ENCODE assay signal across 16 mouse cellular contexts in the genomic region with DNA sequence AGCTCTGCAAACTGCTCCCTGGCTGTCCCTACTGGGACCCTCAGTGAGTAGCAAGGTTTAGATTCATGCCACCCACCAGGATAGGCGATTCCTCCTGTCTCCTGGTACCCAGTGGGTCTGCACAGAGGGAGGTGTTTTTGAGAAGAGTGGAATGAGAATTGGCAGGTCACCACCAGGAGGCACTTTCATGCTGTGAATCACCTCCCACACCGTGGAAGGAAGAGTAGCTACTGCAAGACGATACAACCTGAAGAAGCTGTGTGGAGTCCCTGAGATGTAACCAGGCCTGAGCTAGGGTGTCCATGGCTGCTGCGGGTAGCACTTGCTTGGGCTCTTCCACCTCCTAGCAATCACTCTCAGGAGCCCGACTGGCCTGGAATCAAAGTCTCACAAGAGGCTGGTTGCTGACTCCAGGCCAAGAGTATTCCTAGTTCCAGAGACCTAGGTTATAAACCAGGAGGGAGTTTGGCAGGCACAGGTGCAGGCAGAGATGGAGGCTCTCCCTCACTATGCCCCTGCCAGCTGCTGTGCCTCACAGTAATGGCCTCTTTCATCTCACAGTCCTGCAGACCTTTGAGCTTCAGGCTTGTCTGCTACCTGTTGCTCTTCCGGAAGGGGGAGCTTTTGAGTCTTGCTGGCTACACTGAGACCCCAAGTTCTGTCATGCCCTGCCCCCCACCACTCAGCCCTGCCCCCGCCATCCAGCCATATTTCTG. TPM values are rescaled to one million over a fixed set of nuclear protein-coding genes. Genes with fewer than 3 reads are reported as not detected.
A peak's percentile ranks its signal among the peaks of the same experiment; 100 is the strongest.
DNase-seq lines count a peak whose midpoint lies in the region; ATAC-seq and TF ChIP-seq lines count a peak whose summit lies in the region.
"Had no signal": no experiment of that assay in that cellular context is flagged by ENCODE, and none has a peak within 500 bp of the region (broad histone marks: within the 10 kb centered on the region; RNA-seq: fewer than 3 reads in every experiment).

No protein-coding gene starts in this region.

- H3K27ac ChIP-seq in heart, postnatal 0 days (ENCODE audit: low read depth), result no peak overlapping the region
- no peak overlapping the region for H3K27ac ChIP-seq in embryonic facial prominence, embryonic 15.5 days (replicated peaks)
- H3K27ac ChIP-seq in stomach, embryonic 14.5 days (ENCODE audit: low read length), result peak overlapping the region; percentile 3; the same call in 1 of the 2 replicates
- H3K27ac ChIP-seq: liver, embryonic 13.5 days; midbrain, embryonic 10.5 days; neural tube, embryonic 12.5 days had no signal

- 0 out of 2 replicates have a peak, but pooled peaks have one; percentile 2 for TF ChIP-seq CTCF in heart, postnatal 0 days (IDR thresholded peaks at IDR 0.05; ENCODE audit: low read depth)

- no peak for DNase-seq in heart, postnatal 0 days (ENCODE audit: low spot score)
- no peak for DNase-seq in heart, postnatal 25 days (ENCODE audit: low spot score)
- peak; percentile 10 for DNase-seq in lung, postnatal 10 days
- no peak for DNase-seq in lung, adult 18-20 months
- DNase-seq in layer of hippocampus, postnatal 25 days (ENCODE audit: extremely low spot score in 1 of 2, low spot score in 1 of 2), result no peak
- DNase-seq: cerebellum, adult 9-10 months; heart, postnatal 4 days; kidney, adult 18-20 months; liver, embryonic 13.5 days; thymus, postnatal 36 days had no signal

- no peaks in the 10 kb centered on the region for H3K27me3 ChIP-seq in heart, postnatal 0 days (ENCODE audit: control insufficient read depth, insufficient read depth, low read length)
- no peaks in the 10 kb centered on the region for H3K27me3 ChIP-seq in embryonic facial prominence, embryonic 15.5 days
- H3K27me3 ChIP-seq in stomach, embryonic 14.5 days (ENCODE audit: control insufficient read depth, insufficient read depth, low read length), result no peaks in the 10 kb centered on the region
- H3K27me3 ChIP-seq: liver, embryonic 13.5 days; neural tube, embryonic 12.5 days had no signal

- WGBS in heart, postnatal 0 days, result 30% methylated on average over 7 of the region's 7 CpGs
- 30% methylated on average over 7 of the region's 7 CpGs for WGBS in embryonic facial prominence, embryonic 15.5 days
- 31% methylated on average over 7 of the region's 7 CpGs for WGBS in stomach, embryonic 14.5 days

- H3K9me3 ChIP-seq in heart, postnatal 0 days (replicated peaks; ENCODE audit: control insufficient read depth, low read length), result no peaks in the 10 kb centered on the region
- no peaks in the 10 kb centered on the region for H3K9me3 ChIP-seq in embryonic facial prominence, embryonic 15.5 days (replicated peaks)
- no peaks in the 10 kb centered on the region for H3K9me3 ChIP-seq in stomach, embryonic 14.5 days (ENCODE audit: control insufficient read depth, low read depth, low read length)
- H3K9me3 ChIP-seq: liver, embryonic 13.5 days; midbrain, embryonic 10.5 days; neural tube, embryonic 12.5 days had no signal

- no peak overlapping the region for H3K4me2 ChIP-seq in heart, postnatal 0 days (ENCODE audit: low read depth, low read length)
- no peak overlapping the region for H3K4me2 ChIP-seq in embryonic facial prominence, embryonic 15.5 days (replicated peaks)
- H3K4me2 ChIP-seq in stomach, embryonic 14.5 days (replicated peaks; ENCODE audit: low read depth, low read length), result no peak overlapping the region
- H3K4me2 ChIP-seq: liver, embryonic 13.5 days; neural tube, embryonic 12.5 days had no signal

- TF ChIP-seq EP300 in heart, postnatal 0 days (IDR thresholded peaks at IDR 0.05; ENCODE audit: low read depth), result no peak

- no peaks in the 10 kb centered on the region for H3K4me1 ChIP-seq in heart, postnatal 0 days (ENCODE audit: control insufficient read depth, insufficient read depth)
- peaks cover 18% of the 10 kb centered on the region for H3K4me1 ChIP-seq in embryonic facial prominence, embryonic 15.5 days
- H3K4me1 ChIP-seq in stomach, embryonic 14.5 days (ENCODE audit: control insufficient read depth, insufficient read depth, low read length), result peaks cover 13% of the 10 kb centered on the region; the same call in 1 of the 2 replicates
- H3K4me1 ChIP-seq: liver, embryonic 13.5 days had no signal

- no peak for ATAC-seq in heart, postnatal 0 days (ENCODE audit: insufficient read depth, low read depth)
- peak; percentile 59; the same call in 1 of the 2 replicates for ATAC-seq in embryonic facial prominence, embryonic 15.5 days (ENCODE audit: insufficient number of reproducible peaks, low FRiP score, low TSS enrichment, low read depth)
- ATAC-seq in stomach, embryonic 14.5 days (ENCODE audit: insufficient number of reproducible peaks, insufficient read depth, low FRiP score, low read depth), result no peak; the same call in none of the 2 replicates

- H3K36me3 ChIP-seq in heart, postnatal 0 days (replicated peaks; ENCODE audit: control insufficient read depth, insufficient read depth, low read length), result no peaks in the 10 kb centered on the region
- no peaks in the 10 kb centered on the region for H3K36me3 ChIP-seq in embryonic facial prominence, embryonic 15.5 days
- H3K36me3 ChIP-seq in stomach, embryonic 14.5 days (ENCODE audit: control insufficient read depth, insufficient read depth, low read length), result no peaks in the 10 kb centered on the region
- H3K36me3 ChIP-seq: liver, embryonic 13.5 days; midbrain, embryonic 10.5 days; neural tube, embryonic 12.5 days had no signal

- intact Hi-C loops in heart, postnatal 25 days (cut with DNase I), result no loop called here

- H3K4me3 ChIP-seq in heart, postnatal 0 days (ENCODE audit: low read depth, low read length), result no peak overlapping the region
- H3K4me3 ChIP-seq in embryonic facial prominence, embryonic 15.5 days (replicated peaks), result no peak overlapping the region
- no peak overlapping the region for H3K4me3 ChIP-seq in stomach, embryonic 14.5 days (ENCODE audit: low read depth, low read length)
- H3K4me3 ChIP-seq: liver, embryonic 13.5 days; midbrain, embryonic 10.5 days; neural tube, embryonic 12.5 days had no signal

- H3K9ac ChIP-seq in heart, postnatal 0 days (replicated peaks; ENCODE audit: low read depth, low read length), result no peak overlapping the region
- no peak overlapping the region for H3K9ac ChIP-seq in embryonic facial prominence, embryonic 15.5 days
- no peak overlapping the region for H3K9ac ChIP-seq in stomach, embryonic 14.5 days (replicated peaks; ENCODE audit: low read depth, low read length)
- H3K9ac ChIP-seq: liver, embryonic 13.5 days; neural tube, embryonic 12.5 days had no signal

RNA-seq across cellular contexts. Expression of a gene that starts 5.4 kb away (rescaled TPM):
- total RNA-seq in heart, postnatal 0 days (2014; rRNA removed; ENCODE audit: low replicate concordance), result not detected in 2 replicates
- polyA plus RNA-seq in heart, postnatal 0 days (2015; fragmentation: Nextera tagmentation; extraction: Ambion mirVana), result not detected in 2 replicates
- not detected for total RNA-seq in heart, postnatal 25 days (2021)
- 0.07 and 0.28 TPM in 2 replicates for polyA plus RNA-seq in embryonic facial prominence, embryonic 15.5 days (2015; fragmentation: Nextera tagmentation; extraction: Ambion mirVana)
- polyA plus RNA-seq in stomach, embryonic 14.5 days (2014; fragmentation: Nextera tagmentation; extraction: Ambion mirVana), result not detected in 2 replicates
- not detected for total RNA-seq in layer of hippocampus, postnatal 25 days (2021)
- total RNA-seq: granulocyte monocyte progenitor cell, adult 5-6 weeks; heart, postnatal 4 days; layer of hippocampus, postnatal 14 days had no signal
- polyA plus RNA-seq: liver, embryonic 13.5 days; midbrain, embryonic 10.5 days; neural tube, embryonic 12.5 days had no signal

RNA-seq across cellular contexts. Expression of a gene that starts 12.4 kb away (rescaled TPM):
- not detected in 2 replicates for total RNA-seq in heart, postnatal 0 days (2014; rRNA removed; ENCODE audit: low replicate concordance)
- not detected in 2 replicates for polyA plus RNA-seq in heart, postnatal 0 days (2015; fragmentation: Nextera tagmentation; extraction: Ambion mirVana)
- not detected for total RNA-seq in heart, postnatal 25 days (2021)
- 2.1 and 2.8 TPM in 2 replicates for polyA plus RNA-seq in embryonic facial prominence, embryonic 15.5 days (2015; fragmentation: Nextera tagmentation; extraction: Ambion mirVana)
- not detected in 2 replicates for polyA plus RNA-seq in stomach, embryonic 14.5 days (2014; fragmentation: Nextera tagmentation; extraction: Ambion mirVana)
- not detected for total RNA-seq in layer of hippocampus, postnatal 25 days (2021)
- total RNA-seq: granulocyte monocyte progenitor cell, adult 5-6 weeks; heart, postnatal 4 days; layer of hippocampus, postnatal 14 days had no signal
- polyA plus RNA-seq: liver, embryonic 13.5 days; midbrain, embryonic 10.5 days; neural tube, embryonic 12.5 days had no signal

RNA-seq across cellular contexts. Expression of a gene that starts 21.0 kb away (rescaled TPM):
- total RNA-seq in heart, postnatal 0 days (2014; rRNA removed; ENCODE audit: low replicate concordance), result not detected in 2 replicates
- not detected in 2 replicates for polyA plus RNA-seq in heart, postnatal 0 days (2015; fragmentation: Nextera tagmentation; extraction: Ambion mirVana)
- not detected for total RNA-seq in heart, postnatal 25 days (2021)
- 8.5 and 16.4 TPM in 2 replicates for polyA plus RNA-seq in embryonic facial prominence, embryonic 15.5 days (2015; fragmentation: Nextera tagmentation; extraction: Ambion mirVana)
- not detected in 2 replicates for polyA plus RNA-seq in stomach, embryonic 14.5 days (2014; fragmentation: Nextera tagmentation; extraction: Ambion mirVana)
- not detected for total RNA-seq in layer of hippocampus, postnatal 25 days (2021)
- total RNA-seq: granulocyte monocyte progenitor cell, adult 5-6 weeks; heart, postnatal 4 days; layer of hippocampus, postnatal 14 days had no signal
- polyA plus RNA-seq: liver, embryonic 13.5 days; midbrain, embryonic 10.5 days; neural tube, embryonic 12.5 days had no signal

RNA-seq across cellular contexts. Expression of a gene that starts 24.7 kb away (rescaled TPM):
- 0.08 TPM in 1 of 2 replicates, not detected in the other for total RNA-seq in heart, postnatal 0 days (2014; rRNA removed; ENCODE audit: low replicate concordance)
- polyA plus RNA-seq in heart, postnatal 0 days (2015; fragmentation: Nextera tagmentation; extraction: Ambion mirVana), result 0.04 and 0.14 TPM in 2 replicates
- not detected for total RNA-seq in heart, postnatal 25 days (2021)
- 2.4 and 2.6 TPM in 2 replicates for polyA plus RNA-seq in embryonic facial prominence, embryonic 15.5 days (2015; fragmentation: Nextera tagmentation; extraction: Ambion mirVana)
- 0.22 TPM in 1 of 2 replicates, not detected in the other for polyA plus RNA-seq in stomach, embryonic 14.5 days (2014; fragmentation: Nextera tagmentation; extraction: Ambion mirVana)
- total RNA-seq in layer of hippocampus, postnatal 25 days (2021), result not detected
- total RNA-seq: granulocyte monocyte progenitor cell, adult 5-6 weeks had no signal
- polyA plus RNA-seq: liver, embryonic 13.5 days had no signal

RNA-seq across cellular contexts. Expression of a gene that starts 35.7 kb away (rescaled TPM):
- not detected in 2 replicates for total RNA-seq in heart, postnatal 0 days (2014; rRNA removed; ENCODE audit: low replicate concordance)
- polyA plus RNA-seq in heart, postnatal 0 days (2015; fragmentation: Nextera tagmentation; extraction: Ambion mirVana), result not detected in 2 replicates
- not detected for total RNA-seq in heart, postnatal 25 days (2021)
- 8.8 and 13.7 TPM in 2 replicates for polyA plus RNA-seq in embryonic facial prominence, embryonic 15.5 days (2015; fragmentation: Nextera tagmentation; extraction: Ambion mirVana)
- 0.45 and 0.52 TPM in 2 replicates for polyA plus RNA-seq in stomach, embryonic 14.5 days (2014; fragmentation: Nextera tagmentation; extraction: Ambion mirVana)
- total RNA-seq in layer of hippocampus, postnatal 25 days (2021), result not detected
- total RNA-seq: granulocyte monocyte progenitor cell, adult 5-6 weeks; heart, postnatal 4 days had no signal
- polyA plus RNA-seq: liver, embryonic 13.5 days; midbrain, embryonic 10.5 days; neural tube, embryonic 12.5 days had no signal
